Mouse (Mus musculus) ZHBTc4 (cell line): ENCODE data around the gene Hspa1a.
"Not testable (repeated sequence)": the region's sequence is repeated elsewhere in the genome, so short reads cannot be mapped to it uniquely, and the experiment has no call there.

Experiments used
- DNase-seq: peaks from one replicate; pipeline ENCODE4 v3.0.0-alpha.2; 2011; ENCODE audit warnings: low read depth, low spot score

Hspa1a gene

DNA sequence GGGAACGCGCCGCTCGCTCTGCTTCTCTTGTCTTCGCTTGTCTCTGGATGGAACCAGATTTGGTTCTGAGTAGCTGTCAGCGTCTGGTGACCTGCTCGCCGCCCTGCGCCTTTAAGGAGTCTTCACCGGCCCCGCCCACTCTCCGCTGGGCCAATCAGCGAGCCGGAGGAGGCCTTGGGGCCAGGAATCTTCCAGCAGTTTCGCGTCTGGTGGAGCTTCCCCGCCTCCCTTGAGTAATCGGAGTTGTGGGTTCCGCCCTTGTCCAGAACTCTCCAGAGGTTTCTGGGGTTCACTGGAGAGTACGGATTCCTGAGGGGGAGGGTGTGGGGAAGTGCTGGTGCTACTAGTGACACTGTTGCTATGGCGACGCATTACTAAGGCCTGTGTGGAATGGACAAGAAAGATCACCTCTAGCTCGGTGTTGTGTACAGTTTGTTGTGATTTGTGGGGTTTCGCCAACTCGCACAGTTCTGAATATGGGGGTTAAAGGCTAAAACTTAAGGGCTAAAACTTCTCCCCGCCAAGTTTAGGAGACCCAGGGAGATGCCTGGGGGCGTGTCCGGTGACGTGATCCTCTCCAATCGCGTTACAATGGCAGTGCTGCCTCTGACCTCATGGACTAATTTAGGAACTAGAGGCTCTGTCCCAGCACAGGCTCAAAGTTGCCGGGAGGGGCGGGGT lies at the start of gene Hspa1a, which contains the start of gene Hspa1l:
Gene Hspa1a, minus strand, starts transcription at position 88 of the 681 bp plus-strand sequence.
Gene Hspa1l, plus strand, starts transcription at position 635 of the 681 bp plus-strand sequence.
- DNase-seq, result peak; percentile 93

DNA sequence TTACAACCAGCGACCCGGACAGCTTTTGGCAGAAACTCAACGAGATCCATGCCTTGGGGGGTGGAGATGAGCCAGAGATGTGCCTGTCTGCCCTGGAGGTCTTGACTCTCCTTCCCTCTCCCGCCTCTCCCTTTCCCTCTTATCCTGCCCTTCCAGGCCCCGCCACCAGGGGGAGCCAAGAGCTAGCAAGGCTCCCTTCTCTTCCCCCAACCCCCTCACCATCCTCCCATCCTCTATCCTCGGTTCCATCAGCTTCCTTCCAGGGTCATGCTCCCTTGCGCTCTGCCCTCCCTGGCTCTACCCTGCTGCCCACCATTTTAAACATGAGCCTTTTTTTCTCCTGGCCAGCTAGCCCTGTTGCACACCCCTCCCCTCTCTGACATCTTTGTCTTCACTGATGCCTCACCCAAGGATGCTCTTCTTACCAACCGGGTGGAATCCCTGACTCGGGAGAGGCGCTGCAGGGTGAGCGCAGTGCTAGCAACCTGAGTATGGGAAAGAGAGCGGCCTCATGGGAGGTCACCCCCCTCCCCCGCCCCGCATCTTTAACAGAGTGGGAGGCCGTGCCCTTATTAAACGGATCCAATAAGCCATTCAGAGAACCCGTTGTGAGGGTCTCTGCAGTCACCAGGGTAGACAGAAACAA lies 49.3 kb upstream of the Hspa1a start:
- peak; percentile 90 for DNase-seq

DNA sequence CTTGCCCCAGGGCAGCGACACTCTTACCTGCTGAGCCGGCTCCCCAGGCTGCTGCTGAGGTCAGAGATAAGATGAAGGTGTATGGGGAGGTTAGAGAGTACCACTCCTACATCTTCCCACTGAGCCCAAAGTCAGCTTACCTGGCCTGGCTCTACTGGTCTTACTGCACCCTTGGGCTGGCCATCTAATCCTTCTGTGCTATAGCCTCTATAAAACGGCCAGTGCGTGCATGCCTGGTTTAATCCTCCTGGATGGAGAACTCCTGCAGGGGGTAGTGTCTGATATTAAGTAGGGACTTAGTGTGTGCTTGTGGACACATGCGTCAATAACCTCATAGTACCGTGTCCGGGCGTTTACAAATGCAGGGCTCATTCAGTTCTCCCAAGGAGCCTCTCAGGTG lies 48.6 kb upstream of the Hspa1a start:
- no peak for DNase-seq

DNA sequence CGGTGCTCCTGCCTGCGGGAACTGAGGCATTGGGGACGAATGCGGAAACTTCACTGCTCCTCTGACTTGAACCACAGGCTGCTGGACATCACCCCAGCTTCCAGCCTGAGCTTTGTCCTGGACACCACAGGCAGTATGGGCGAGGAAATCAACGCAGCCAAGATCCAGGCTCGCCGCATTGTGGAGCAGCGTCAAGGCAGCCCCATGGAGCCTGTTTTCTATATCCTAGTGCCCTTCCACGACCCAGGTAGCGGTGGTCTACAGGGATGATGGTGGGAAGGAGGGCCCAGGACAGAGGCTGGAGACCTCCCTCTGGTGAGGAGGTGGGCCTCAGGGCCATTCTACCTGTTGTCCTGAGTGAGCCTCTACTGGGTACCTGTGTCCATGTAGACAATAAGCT lies 47.9 kb upstream of the Hspa1a start:
- DNase-seq, result no peak

DNA sequence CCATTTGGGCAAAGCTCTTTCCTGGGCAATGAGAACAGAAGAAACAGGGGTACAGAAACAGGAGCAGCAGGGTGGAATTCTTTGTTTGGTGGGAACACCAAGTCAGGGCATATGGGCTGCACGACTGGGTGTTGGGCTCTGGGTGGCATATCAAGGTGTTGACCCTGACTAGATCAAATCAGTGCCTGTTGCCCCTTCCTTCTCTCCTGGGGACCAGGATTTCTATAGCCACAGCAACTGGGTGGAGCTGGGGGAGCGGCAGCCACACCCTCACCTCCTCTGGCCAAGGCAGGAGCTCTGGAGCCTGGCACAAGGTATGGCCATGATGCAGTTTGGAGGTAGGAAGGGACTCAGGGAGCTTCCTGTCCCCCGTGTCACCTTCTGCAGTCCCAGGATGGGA lies 46.2 kb upstream of the Hspa1a start:
- no peak for DNase-seq

DNA sequence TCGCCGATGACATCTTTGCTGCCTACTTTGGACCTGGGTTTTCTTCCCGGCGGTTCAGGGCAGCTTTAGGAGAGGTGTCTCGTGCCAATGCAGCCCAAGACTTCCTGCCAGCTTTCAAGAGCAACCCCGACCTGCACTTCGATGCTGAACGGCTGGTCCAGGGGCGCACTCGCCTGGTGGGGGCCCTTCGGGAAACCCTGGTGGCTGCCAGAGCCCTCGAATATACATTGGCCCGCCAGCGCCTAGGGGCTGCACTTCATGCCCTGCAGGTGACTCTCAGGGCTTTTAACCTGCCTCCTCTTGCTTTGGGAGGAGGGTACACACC lies 45.7 kb upstream of the Hspa1a start:
- no peak for DNase-seq

DNA sequence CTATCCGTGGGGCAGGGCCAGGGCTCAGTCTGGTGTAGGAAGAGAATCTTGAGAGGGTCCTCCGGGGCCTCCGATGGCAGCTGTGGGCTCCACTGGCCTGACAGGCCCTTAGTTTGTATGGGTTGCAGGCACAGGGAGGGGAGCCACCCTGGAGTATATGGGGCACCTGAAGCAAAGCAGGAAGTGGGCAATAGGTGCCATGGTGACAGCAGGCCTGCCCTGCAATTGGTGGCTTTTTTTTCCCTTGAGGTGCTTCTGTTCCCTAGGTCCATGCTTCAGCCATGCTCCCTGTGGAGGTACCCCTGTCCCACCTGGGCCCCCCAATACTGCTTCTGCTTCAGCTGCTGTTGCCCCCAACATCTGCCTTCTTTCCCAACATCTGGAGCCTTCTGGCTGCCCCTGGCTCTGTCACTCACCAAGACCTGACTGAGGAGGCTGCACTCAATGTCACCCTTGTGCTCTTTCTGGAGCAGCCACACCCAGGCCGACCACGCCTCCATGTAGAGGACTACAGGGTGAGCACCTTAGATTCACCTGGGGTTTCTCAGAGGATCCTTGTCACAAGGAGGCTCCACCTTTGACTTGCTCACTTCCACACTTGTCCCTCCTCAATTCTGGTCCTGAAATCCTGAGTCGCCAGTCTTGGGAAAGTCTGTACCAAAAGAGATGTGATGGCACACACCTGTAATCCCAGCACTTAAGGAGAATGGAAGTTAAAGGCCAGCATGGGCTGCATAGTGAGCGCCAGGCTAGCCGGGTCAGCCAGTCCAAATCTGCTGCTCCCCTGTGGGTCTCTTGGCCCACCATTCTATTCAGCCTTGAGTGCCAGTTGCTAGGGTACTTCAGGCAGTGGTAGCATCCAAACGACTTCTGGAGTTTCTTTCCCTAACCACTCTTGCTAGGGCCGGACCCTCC lies 45.1 kb upstream of the Hspa1a start:
- no peak for DNase-seq

DNA sequence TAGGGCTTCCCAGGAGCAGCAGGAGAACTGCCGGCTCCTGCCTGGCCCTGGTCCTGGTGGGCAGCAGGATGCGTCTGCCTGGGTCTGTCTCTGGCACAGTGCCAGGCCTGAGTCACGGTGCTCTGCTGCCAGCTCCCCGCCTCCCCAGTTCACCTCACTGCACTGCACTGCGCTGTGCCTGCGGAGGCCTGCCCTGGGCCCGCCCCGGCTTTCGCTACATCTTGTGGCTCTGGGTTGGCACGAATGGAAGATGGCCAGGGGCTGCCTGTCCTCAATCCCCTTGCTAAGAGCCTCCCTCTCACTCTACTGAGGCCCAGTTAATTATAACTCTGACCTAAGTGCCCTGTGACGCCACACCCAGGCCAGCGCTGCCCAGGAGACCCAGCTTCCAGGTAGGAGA lies 44.4 kb upstream of the Hspa1a start, which contains the start of gene Vwa7:
Gene Vwa7, plus strand, starts transcription at position 204 of the 400 bp plus-strand sequence.
- no peak for DNase-seq

DNA sequence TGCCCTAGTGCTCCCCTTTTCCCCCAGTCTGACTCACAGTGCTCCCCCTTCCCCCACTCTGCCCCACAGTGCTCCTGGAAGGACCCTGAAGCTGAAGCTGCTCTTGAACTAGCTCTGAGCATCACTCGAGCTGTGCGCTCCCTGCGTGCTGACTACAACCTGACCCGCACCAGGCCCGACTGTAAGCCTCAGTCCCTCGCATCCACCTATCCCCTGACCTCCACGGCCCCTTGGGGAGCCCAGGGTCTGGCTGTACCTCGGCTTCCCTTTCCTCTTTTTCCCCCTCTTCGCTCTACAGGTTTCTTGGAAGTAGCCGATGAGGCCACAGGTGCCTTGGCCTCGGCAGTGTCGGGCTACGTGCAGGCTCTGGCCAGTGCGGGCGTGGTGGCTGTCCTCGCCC lies 43.3 kb upstream of the Hspa1a start:
- DNase-seq, result no peak

DNA sequence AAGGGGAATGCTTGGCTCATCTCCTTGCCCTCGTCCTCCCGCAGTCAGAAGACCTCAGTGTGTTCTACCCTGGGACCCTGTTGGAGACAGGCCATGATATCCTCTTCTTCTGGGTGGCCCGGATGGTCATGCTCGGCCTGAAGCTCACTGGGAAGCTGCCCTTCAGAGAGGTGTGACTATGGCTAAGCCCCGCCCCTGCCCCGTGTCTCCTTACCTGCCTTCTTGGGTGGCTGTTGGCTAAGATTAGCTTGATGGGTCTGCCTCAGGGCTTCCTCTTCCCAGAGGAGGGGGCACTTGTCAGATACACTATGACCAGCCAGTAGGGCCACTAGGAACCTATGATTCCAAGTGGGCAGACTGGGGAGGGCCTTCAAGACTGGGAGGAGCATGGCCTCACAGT lies 41.3 kb upstream of the Hspa1a start:
- no peak for DNase-seq

DNA sequence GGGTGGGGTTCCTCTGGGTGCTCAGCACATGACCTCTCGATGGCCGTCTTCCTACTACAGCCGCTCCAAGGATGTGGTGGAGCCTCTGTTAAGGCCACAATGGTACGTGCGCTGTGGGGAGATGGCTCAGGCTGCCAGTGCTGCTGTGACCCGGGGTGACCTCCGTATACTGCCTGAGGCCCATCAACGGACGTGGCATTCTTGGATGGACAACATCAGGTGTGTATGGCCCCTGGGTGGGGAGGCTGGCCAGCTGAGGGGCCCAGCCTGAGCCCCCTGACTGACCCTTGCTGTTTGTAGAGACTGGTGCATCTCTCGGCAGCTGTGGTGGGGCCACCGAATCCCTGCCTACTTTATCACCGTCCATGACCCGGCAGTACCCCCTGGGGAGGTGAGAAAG lies 40.5 kb upstream of the Hspa1a start:
- DNase-seq, result no peak

DNA sequence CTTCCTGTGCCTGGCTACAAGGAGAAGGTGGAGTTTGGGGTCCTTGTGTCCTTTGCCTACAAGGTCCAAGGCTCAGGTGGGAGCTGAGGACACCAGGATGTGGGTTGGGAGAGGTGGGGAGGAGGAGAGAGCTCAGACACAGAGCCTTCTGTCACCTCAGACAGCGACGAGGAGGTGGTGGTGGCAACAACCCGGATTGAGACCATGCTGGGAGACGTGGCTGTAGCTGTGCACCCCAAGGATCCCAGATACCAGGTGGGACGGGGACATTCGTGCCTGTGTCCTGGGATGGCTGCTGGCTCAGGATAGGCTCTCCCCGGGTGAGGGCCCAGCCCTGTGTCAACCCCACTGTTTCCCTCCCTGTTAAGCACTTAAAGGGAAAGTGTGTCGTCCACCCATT lies 39.5 kb upstream of the Hspa1a start:
- no peak for DNase-seq

DNA sequence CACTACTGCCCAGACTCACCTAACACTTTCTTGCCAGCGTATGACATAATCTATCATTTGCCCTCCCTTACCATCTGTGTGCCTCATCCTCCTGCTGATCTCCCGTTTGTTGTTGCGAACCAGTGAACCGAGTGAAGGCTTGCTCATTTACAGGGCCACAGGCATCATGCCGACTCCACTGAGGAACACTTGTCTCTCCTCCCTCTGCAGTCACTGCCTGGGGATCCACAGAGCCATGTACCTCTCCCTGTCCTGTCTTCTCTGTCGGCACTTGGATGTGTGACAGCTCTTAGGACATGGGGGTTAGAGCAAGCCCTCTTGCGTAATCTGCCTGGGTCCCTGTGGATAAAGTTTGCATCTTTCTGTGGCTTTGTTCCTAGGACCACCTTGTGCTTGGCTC lies 37.6 kb upstream of the Hspa1a start:
- DNase-seq, result no peak

DNA sequence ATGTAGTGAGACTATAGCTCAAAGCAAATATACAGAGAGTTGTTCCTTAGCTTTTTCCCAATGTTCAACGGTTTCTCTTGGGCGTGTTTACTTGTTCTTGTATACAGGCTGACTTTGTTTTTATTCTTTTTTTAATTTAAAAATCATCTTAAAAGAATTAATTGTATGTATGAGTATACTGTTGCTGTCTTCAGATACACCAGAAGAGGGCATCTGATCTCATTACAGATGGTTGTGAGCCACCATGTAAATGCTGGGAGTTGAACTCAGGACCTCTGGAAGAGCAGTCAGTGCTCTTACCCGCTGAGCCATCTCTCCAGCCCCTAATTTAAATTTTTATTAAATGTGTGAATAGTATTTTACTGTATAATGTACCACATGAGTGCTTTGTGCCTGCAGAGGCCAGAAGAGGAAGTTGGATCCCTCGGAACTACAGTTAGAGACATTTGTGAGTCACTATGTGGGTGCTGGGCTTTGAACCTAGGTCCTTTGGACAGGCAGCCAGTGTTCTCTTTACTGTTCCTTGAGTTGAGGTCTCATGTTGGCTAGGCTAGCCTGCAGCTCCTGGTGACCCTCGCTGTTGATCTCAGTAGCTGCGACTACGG lies 35.5 kb upstream of the Hspa1a start:
- DNase-seq, result no peak

DNA sequence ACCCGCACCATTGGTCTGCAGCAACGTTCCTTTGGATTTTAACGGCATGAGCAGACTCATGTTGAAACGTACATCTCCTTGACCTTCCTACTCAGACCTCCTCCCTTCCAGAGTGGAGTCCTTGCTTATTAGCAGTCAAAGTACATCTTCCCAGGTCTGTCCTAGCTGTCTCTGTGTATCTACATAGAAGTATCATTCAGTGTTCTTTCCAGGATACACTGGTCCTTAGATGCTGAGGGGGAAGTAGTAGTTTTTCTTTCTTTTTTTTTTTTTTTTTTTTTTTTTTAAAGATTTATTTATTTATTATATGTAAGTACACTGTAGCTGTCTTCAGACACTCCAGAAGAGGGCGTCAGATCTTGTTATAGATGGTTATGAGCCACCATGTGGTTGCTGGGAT lies 33.9 kb upstream of the Hspa1a start:
- not testable (repeated sequence) for DNase-seq

DNA sequence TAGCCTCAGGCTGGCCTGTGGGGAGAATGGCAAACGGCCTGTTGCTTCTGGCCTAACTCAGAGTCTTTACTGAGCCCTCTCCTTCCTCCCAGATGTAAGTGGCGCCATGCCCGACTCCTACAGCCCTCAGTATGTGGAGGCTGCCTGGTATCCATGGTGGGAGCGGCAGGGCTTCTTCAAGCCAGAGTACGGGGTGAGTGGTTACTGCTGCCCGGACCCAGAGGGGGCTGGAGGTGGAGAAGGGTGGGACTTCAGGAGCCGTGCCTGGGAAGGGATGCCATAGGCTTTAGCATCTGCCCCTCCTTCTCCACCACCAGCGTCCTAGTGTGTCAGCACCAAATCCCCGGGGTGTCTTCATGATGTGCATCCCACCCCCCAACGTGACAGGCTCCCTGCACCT lies 33.2 kb upstream of the Hspa1a start:
- no peak for DNase-seq

DNA sequence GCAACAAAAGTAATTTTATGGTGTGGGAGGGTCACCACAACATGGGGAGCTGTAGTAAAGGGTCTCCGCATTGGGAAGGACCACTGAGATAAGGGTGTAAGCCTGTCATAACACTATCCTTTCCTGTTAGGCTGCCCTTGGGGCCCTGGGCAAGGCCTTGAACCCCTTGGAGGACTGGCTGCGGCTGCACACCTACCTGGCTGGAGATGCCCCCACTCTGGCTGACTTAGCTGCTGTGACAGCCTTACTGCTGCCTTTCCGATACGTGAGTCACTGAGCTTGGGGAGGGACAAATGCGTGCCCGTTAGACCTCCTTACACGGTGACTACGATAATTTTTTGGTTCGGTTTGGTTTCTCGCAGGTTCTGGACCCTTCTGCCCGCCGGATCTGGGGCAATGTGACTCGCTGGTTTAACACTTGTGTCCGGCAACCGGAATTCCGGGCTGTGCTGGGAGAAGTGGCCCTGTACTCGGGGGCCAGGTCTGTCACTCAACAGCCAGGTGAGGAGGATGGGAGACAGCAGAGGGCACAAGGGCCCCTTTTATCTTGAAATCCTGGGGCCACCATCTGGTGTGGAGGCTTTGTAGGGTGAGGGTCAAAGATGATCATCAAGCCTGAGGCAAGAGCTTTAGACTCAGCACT lies 32.2 kb upstream of the Hspa1a start:
- no peak for DNase-seq

DNA sequence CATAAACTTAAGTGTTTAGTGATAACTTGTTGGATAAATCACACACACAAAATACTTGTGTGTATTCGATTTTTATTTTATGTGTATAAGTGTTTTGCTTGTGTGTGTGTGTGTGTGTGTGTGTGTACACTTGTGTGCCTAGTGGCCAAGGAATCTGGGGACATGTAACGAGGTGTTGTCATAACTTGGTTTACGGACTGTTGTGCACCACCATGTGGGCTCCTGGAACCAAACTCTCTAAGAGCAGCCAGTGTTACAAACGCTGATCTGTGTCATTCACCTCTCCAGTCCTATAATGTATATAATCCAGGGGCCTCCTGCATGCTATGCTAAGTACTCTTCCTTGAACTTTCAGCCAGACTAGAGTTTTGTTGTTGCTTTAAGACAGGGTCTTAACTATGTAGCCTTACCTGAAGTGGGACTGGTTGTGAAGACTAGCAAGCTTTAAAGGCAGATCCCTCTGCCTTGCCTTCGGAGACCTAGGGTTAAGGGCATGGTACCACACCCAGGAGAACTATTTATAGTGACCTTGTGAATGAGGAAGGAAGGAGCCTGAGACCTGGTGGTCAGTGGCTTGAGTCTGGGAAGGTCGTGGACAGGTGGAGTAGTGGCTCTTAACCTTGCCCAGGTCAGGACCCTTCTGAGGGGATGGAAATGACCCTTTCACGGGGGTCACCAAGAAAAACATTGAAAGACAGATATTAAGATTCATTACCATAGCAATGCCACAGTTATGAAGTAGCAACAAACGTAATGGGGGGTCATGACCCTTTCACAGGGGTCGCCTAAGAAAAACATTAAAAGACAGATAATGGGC lies 31.3 kb upstream of the Hspa1a start:
- DNase-seq, result peak; percentile 52

DNA sequence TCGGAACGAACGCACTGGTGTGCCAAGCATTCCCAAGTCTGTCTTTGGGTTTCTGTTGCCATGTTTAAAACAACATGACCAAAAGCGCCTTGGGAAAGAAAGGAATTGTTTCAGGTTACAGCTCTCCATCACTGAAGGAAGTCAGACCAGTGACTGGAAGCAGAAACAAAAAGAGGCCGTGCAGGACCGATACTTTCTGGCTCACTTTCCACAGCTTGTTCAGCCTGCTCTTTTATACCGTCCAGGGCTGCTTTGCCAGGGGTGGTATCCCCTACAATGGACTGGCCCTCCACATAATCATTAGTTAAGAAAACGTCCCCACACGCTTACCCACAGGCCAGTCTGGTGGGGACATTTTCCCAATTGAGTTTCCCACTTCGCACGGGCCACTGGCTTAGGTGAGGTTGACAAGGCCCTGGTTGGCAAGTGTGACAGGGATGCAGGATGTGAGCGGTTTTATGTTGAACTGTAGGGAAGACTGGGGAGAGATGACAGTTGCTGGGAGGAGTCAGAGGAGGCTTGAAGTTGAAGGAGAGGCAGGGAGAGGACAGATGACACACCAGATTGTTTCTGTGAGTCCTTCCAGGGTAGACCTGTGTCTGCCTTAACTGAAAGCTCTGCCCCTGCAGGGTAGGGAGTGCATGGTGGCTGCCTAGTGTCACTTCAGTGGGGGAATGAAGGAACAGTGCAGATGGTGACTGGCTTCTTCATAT lies 30.4 kb upstream of the Hspa1a start:
- no peak for DNase-seq
